Mouse (Mus musculus): ENCODE results near the gene Hrh1.

The Hrh1 gene

GRCm38 (mm10) chr6:114397691-114398217 lies at the start of gene Hrh1:
Gene Hrh1, plus strand, starts transcription at chr6:114397936.
- DNase-seq (ENCODE audit: low spot score in 2 of 2) = no peak

DNA sequence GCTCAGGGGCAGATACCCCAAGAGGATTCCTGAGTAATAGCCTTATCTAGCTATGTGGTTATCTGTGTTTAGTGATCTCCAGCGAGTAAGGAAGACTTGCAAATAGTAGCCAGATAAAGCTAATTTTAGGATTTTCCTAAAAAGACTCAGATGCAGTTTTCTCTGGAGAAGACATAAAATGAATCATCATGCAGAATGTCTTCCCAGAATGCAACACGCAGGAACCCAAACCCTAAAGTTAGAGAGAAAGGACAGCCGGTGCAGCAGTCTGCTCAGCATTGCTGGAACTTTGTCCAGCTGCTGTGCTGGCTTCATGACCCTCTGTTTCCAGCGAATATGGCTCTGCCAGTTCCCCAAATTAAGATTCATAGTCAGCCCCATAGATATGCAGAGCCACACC lies 43.1 kb upstream of the Hrh1 start:
- DNase-seq (ENCODE audit: low spot score in 2 of 2) = no peak

GRCm38 (mm10) chr6:114358171-114358570 lies 39.6 kb upstream of the Hrh1 start:
- peak in 1 of 2 experiments; percentile 31 for DNase-seq (ENCODE audit: low spot score in 2 of 2)

- no peak for DNase-seq (ENCODE audit: low spot score in 2 of 2)
Observed at GRCm38 (mm10) chr6:114362355-114362754, 35.4 kb upstream of the Hrh1 start.

DNA sequence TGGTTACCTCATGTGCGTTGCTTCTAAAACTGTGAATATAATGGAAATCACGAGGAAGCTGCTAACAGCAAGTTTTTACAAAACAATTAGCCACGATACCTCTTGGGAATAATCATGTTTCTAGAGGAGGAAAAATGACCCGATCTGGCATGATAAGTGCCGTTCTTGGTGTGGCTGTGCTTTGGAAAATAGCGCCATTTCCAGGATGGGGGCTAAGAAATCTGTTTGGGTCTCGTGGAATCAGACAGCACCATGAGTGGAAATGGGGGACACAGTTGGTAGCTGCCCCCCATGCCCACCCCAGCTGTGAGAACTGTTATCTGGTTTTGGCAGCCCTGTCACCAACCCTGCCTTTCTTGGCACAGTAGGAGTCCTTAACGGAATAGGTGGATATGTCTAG lies 34.0 kb upstream of the Hrh1 start:
- no peak for DNase-seq (ENCODE audit: low spot score in 2 of 2)

GRCm38 (mm10) chr6:114364734-114365133 lies 33.0 kb upstream of the Hrh1 start:
- DNase-seq (ENCODE audit: low spot score in 2 of 2) = no peak

DNA sequence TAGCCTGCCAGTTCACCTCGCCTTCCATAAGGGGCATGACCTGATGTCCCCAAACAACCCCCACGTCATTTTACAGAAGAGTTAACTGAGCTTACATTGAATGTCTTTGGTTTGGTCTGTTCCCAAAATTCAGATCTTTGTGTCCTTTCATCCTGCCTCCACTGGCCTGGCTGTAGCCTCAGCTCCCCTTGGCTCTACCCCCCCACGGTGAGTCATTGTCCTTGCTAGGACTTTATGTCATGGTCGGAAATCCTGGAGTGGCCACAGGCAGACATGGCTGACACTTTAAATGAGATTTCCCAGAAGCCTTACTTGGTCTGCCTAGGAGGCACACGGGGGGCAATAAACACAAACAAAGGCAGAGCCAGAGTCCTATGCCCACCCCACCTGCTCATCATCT lies 31.5 kb upstream of the Hrh1 start:
- DNase-seq (ENCODE audit: low spot score in 2 of 2) = no peak

GRCm38 (mm10) chr6:114367681-114368080 lies 30.1 kb upstream of the Hrh1 start:
- peak; percentile 42 to 55 for DNase-seq (ENCODE audit: low spot score in 2 of 2)

- DNase-seq (ENCODE audit: low spot score in 2 of 2) = no peak
Observed at GRCm38 (mm10) chr6:114368196-114368595, 29.5 kb upstream of the Hrh1 start.

DNA sequence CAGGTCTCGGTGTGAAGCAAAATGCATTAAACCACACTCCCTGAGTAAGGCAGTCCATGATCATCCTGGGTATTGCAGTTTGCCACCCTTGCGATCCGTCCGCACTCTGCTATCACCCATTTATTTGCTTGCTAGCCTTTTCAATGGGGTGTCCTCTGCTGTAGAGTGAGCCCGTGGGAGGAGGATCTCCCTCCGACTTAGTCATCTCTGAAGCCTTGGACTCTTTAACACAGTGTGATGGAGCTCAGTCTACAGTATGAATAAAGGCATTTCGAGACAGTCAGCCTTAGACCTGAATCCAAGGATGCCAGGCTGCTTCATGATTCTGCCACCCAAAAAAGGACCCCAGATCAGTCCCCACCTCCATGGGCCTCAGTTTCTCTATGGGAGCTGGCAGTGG lies 25.0 kb upstream of the Hrh1 start:
- DNase-seq (ENCODE audit: low spot score in 2 of 2) = no peak

DNA sequence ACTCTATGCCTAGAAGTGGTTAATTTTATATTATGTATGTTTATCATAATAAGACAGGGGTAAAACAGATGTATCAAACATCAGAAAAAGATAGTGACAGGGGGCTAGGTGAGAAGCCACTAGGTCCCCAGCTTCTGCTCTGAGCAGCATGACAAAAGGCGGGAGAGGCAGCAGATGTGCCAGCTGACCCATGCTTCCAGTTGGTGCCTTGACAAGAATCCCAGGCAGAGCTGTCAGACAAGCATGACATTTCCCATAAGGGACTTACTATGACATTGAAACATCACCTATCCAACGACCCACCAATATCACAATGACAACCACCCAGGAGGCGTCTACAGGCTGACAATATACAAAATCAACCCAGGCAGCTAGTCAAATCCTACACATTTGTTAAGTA lies 16.9 kb upstream of the Hrh1 start:
- no peak for DNase-seq (ENCODE audit: low spot score in 2 of 2)

GRCm38 (mm10) chr6:114387320-114387719 lies 10.4 kb upstream of the Hrh1 start:
- no peak for DNase-seq (ENCODE audit: low spot score in 2 of 2)

GRCm38 (mm10) chr6:114387855-114388254 lies 9.9 kb upstream of the Hrh1 start:
- DNase-seq (ENCODE audit: low spot score in 2 of 2) = no peak

- no peak for DNase-seq (ENCODE audit: low spot score in 2 of 2)
Observed at GRCm38 (mm10) chr6:114390129-114390528, 7.6 kb upstream of the Hrh1 start.

- DNase-seq (ENCODE audit: low spot score in 2 of 2) = no peak
Observed at GRCm38 (mm10) chr6:114394982-114395381, 2.8 kb upstream of the Hrh1 start.

- DNase-seq (ENCODE audit: low spot score in 2 of 2) = no peak
Observed at GRCm38 (mm10) chr6:114396605-114397004, 1.1 kb upstream of the Hrh1 start.

DNA sequence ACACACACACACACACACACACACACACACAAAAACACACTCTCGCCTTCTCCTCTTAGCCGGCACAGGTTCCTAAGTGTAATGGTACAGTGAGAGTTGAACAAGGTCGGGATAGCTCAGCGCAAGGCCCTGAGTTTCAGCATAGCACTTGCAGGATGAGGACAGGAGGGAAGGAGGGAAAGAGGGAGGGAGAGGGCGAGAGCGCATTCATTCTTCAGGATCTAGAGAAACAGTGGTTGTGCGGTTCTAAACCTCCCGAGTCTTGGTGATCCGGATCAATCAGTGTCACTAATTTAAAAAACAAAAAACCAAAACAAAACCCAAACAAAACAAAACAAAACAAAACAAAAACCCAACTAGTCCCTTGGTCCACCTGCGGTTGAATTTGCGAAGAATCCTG lies 456 bp upstream of the Hrh1 start:
- no peak for DNase-seq (ENCODE audit: low spot score in 2 of 2)

DNA sequence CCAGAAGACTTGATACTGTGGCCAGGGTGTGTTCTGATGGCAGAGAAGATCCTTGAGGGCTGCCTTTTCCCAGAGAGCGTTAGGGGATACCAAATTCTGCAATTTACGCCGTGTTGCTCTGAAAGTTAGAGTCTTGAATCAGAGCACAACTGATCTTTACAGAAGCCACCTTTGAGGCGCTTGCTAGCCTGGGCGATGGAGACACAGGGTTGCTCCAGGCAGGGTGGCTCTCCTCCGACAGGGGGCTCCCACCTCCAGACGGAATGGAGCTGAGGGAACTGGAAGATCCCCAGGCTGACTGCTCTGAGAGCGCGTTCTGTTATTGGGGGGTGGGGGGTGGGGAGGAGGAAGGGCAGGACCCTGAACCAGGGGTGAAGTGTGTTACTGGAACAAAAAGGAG lies 890 bp downstream of the Hrh1 start:
- peak; percentile 59 to 67 for DNase-seq (ENCODE audit: low spot score in 2 of 2)

DNA sequence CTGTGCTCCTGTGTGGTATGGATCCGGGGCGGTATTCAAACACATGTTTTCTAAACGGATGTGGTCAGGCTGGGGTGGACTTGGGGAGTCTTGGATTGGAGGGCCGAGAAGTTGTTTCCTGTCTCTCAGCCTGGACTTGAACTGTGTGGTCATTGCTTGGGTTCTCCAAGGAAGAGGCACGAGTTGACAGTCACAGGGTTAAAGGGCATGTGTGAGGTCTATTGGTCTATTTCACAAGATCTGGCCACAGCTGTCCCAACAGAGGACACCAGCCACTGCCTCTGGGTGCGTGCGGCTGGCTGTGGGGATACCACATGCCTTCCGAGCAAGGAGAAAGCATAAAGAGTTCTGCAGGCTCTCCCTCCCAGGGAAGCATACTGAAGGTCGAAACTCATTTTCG lies 2.7 kb downstream of the Hrh1 start:
- no peak for DNase-seq (ENCODE audit: low spot score in 2 of 2)

DNA sequence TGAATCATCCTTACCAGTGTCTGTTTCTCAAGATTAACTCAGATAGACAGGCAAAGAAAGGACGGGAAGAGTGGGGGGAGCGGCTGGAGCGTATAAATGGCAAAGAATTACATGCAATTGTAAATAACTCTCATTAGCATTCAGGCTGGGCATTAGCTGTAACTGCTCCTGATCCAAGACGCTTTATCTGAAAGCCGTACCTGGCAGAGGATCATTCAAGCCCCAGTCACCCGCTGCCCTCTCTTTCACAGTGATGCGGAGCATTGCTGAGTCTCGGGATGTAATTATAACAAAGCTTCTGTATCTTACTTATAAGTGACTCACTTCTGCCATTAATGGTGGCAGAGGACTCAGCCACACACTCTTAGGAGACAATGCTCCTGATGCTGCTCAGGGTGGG lies 3.1 kb downstream of the Hrh1 start:
- no peak for DNase-seq (ENCODE audit: low spot score in 2 of 2)

GRCm38 (mm10) chr6:114402161-114402560 lies 4.4 kb downstream of the Hrh1 start:
- DNase-seq (ENCODE audit: low spot score in 2 of 2) = no peak

GRCm38 (mm10) chr6:114403632-114404031 lies 5.9 kb downstream of the Hrh1 start:
- DNase-seq (ENCODE audit: low spot score in 2 of 2) = no peak

DNA sequence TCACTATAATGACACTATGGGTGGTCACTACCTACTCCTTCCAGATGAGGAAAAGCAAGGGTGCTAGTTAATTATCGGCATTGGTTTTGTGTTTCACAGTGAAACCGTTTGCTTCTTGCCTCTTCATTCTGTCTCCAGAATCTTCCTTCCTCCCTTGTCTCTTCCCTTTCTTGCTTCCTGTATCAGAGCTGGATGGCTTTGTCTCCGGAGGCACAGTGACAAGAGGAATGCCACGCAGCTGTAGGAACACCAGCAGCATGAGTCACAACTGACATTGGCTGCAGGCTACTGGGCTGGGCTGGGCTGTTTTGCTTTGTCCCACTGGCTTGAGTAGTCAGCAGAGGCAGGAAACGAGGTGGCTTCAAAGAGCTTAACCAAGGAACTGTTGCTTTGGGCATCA lies 6.4 kb downstream of the Hrh1 start:
- no peak for DNase-seq (ENCODE audit: low spot score in 2 of 2)

- DNase-seq (ENCODE audit: low spot score in 2 of 2) = no peak
Observed at GRCm38 (mm10) chr6:114404774-114405468, 7.2 kb downstream of the Hrh1 start.
